Mouse (Mus musculus) mesoderm, embryonic 11.5 days (tissue): ENCODE measurements at regions not wholly inside any gene's neighbourhood (a gene's known extent, or its start where the extent isn't known, plus 50 kb on each side); places are given as distances from the start of the nearest gene placed in this dataset.
"Not testable (repeated sequence)": the region's sequence is repeated elsewhere in the genome, so short reads cannot be mapped to it uniquely, and the experiment has no call there.

ENCODE experiments used
- DNase-seq: peaks from one replicate; pipeline ENCODE4 v3.0.0-alpha.2; 2012; ENCODE audit warnings: low read depth, low spot score

- no peak for DNase-seq
These were observed 428.4 kb downstream of the Bmper start for GRCm38 (mm10) chr9:23651300-23651699.

GRCm38 (mm10) chr9:23653086-23653485 lies 430.2 kb downstream of the Bmper start:
- DNase-seq, result no peak

GRCm38 (mm10) chr9:23654777-23655176 lies 431.9 kb downstream of the Bmper start:
- no peak for DNase-seq

- DNase-seq, result no peak
These were observed 431.8 kb upstream of the Npsr1 start for GRCm38 (mm10) chr9:23665960-23666359.

DNA sequence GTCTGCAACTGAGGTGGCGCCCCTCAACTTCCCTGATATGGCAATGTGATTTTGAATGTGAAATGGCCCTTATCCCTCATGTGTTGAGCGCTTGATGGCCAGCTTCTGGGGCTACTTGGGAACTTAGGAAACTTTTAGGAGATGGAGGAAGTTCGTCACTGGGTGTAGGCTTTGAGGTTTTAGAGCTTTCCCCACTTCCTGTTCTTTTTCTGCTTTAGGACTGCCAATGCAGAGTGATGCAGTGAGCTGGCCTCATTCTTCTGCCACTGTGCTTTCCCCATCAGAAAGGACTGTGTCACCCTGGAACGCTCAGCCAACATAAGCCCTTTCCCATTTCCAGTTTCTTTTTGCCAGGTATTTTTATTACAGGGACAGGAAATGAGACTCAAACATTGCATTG lies 428.6 kb upstream of the Npsr1 start:
- DNase-seq, result no peak

GRCm38 (mm10) chr9:23670642-23671041 lies 427.2 kb upstream of the Npsr1 start:
- no peak for DNase-seq

GRCm38 (mm10) chr9:23673347-23673860 lies 424.4 kb upstream of the Npsr1 start:
- DNase-seq, result no peak

GRCm38 (mm10) chr9:23674833-23675232 lies 423.0 kb upstream of the Npsr1 start:
- DNase-seq, result peak; percentile 51

GRCm38 (mm10) chr9:23689456-23689855 lies 408.3 kb upstream of the Npsr1 start:
- no peak for DNase-seq

DNA sequence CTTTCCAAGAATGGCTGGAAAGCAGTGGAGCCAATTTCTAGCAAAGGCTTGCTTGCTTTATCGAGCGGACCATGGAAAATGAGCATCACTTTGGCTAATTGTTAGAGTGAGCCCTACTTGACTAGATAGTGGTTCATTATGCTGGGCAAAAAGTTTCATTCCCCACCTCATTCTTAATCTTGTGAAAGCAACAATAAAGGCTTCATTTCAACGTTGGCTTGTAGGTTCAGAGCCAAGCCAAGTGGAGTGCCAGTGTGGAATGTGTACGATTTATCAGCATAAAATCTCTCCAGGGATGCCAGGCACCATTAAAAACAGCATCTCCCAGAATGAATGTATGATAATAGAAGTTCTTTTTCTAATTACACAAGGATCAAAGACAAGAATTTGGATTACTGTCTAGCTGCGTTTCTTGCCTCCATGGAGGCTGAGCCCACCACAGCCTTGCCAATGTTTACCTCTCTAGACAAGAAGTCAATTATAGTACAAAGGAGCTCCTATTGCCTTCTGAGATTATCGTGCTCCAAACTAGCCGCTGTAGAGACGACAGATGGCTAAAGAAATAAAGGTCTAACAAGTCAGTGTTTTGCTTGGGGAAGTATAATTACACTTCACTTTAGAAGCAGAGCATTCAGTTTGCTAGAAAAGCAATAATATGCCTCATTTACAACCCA lies 404.9 kb upstream of the Npsr1 start:
- DNase-seq, result no peak

DNA sequence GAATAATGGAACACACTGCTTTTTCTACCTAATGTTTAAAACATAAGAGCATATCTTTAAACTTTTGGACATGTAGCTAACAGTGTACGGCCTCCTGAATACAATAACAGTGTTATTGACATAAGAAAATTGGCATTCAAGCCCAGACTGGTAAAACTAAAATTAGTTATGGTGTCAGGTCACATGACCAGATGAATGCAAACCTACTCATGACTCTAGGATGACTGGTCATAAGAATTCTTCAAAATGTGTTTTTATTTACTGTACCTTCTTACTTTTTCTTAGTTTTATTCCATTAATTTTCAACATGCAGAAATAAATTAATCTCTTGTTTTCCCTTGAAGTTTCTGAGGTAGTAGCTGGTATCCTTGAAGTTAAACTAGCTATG lies 404.4 kb upstream of the Npsr1 start:
- no peak for DNase-seq

DNA sequence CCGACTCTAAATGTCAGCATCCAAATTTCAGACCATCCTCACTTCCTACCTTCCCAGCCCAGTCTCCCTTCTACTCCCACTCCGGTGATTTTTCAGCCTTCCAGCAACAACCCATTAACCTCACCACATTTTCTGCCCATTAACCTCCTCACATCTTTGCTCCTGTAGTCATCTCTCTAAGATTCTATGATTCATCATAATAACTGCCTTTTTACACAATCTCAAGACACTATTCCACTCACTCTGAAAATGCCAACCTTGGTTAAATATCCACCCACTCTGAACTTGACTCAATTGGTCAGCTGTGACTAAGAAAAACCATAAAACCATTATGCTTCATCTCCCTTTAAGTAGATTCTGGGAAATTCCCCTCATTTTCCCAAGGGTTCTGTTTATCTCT lies 403.3 kb upstream of the Npsr1 start:
- DNase-seq, result no peak

GRCm38 (mm10) chr9:23700567-23700966 lies 397.2 kb upstream of the Npsr1 start:
- no peak for DNase-seq

DNA sequence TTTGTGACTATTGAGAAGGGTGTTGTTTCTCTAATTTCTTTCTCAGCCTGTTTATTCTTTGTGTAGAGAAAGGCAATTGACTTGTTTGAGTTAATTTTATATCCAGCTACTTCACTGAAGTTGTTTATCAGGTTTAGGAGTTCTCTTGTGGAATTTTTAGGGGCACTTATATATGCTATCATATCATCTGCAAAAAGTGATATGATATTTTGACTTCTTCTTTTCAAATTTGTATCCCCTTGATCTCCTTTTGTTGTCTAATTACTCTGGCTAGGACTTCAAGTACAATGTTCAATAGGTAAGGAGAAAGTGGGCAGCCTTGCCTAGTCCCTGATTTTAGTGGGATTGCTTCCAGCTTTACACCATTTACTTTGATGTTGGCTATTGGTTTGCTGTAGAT lies 380.2 kb upstream of the Npsr1 start:
- DNase-seq, result not testable (repeated sequence)

DNA sequence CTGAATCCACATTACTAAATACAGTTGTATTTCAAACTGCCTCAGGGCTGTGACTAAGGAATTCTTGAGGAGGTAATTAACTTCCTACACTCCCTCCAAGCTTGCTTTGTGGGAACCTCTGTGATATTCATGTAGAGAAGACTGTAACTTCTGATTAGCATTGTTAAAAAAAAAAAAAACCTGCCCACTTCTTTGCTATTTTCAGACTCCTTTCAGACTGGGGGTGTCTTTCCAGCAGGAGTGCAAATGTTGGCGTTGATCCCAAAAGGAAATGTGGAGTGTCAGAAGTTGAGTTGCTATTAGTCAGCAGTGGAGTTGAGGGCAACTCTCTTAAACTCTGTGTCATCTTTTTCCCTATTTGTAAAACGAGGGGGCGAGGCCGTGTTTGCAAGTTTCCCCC lies 369.0 kb upstream of the Npsr1 start:
- no peak for DNase-seq

GRCm38 (mm10) chr9:23752478-23752877 lies 345.3 kb upstream of the Npsr1 start:
- no peak for DNase-seq

- DNase-seq, result no peak
These were observed 311.1 kb upstream of the Npsr1 start for GRCm38 (mm10) chr9:23786660-23787059.
